Mouse (Mus musculus): ENCODE measurements at regions not wholly inside any gene's neighbourhood (a gene's known extent, or its start where the extent isn't known, plus 50 kb on each side); places are given as distances from the start of the nearest gene placed in this dataset.
A peak's percentile ranks its signal among the peaks of the same experiment; 100 is the strongest.

GRCm38 (mm10) chr3:40443788-40444595 is 87.1 kb upstream of the Intu start:
- no peak for TF ChIP-seq EP300 (optimal IDR thresholded peaks at IDR 0.05)
- TF ChIP-seq CTCF (IDR thresholded peaks at IDR 0.05; ENCODE audit: low read depth): peak; percentile 85
- H3K36me3 ChIP-seq (ENCODE audit: control insufficient read depth, insufficient read depth, low read length): no peaks in the 10 kb centered on the region
- H3K4me2 ChIP-seq (replicated peaks; ENCODE audit: low read depth): peak overlapping the region; percentile 37
- no peak overlapping the region for H3K9ac ChIP-seq (ENCODE audit: low read length)
- H3K27ac ChIP-seq (replicated peaks): no peak overlapping the region
- ATAC-seq (ENCODE audit: low FRiP score, low TSS enrichment) (no peak), DNase-seq (ENCODE audit: low spot score) (peak; percentile 67)
- H3K4me1 ChIP-seq (replicated peaks; ENCODE audit: control insufficient read depth, insufficient read depth): no peaks in the 10 kb centered on the region
- 29% methylated on average over 20 of the region's 20 CpGs for whole genome bisulfite sequencing
- H3K4me3 ChIP-seq (ENCODE audit: low read depth, low read length): no peak overlapping the region
- H3K9me3 ChIP-seq (ENCODE audit: control insufficient read depth, low read length): no peaks in the 10 kb centered on the region
- H3K27me3 ChIP-seq (ENCODE audit: control insufficient read depth, insufficient read depth, low read length): no peaks in the 10 kb centered on the region

- Histone ChIP-seq H3K36me3 (ENCODE audit: control insufficient read depth, insufficient read depth, low read length) (no peaks in the 10 kb centered on the region), H3K9me3 (ENCODE audit: control insufficient read depth, low read length) (no peaks in the 10 kb centered on the region), H3K27ac (replicated peaks) (no peak overlapping the region), H3K4me2 (replicated peaks; ENCODE audit: low read depth) (no peak overlapping the region), H3K9ac (ENCODE audit: low read length) (no peak overlapping the region), H3K4me1 (replicated peaks; ENCODE audit: control insufficient read depth, insufficient read depth) (0 out of 2 replicates have a peak, but pooled peaks cover 2% of the 10 kb centered on the region), H3K4me3 (ENCODE audit: low read depth, low read length) (no peak overlapping the region), H3K27me3 (ENCODE audit: control insufficient read depth, insufficient read depth, low read length) (no peaks in the 10 kb centered on the region)
- ATAC-seq (ENCODE audit: low FRiP score, low TSS enrichment) (no peak), DNase-seq (ENCODE audit: low spot score) (no peak)
- TF ChIP-seq CTCF (IDR thresholded peaks at IDR 0.05; ENCODE audit: low read depth): no peak
- TF ChIP-seq EP300 (optimal IDR thresholded peaks at IDR 0.05): no peak
- 72% methylated on average over 5 of the region's 5 CpGs for WGBS
Measured at GRCm38 (mm10) chr3:40452958-40453357, 78.1 kb upstream of the Intu start.

- Histone ChIP-seq H3K4me1 (replicated peaks; ENCODE audit: control insufficient read depth, insufficient read depth) (0 out of 2 replicates have a peak, but pooled peaks cover 2% of the 10 kb centered on the region), H3K27ac (replicated peaks) (no peak overlapping the region), H3K9me3 (ENCODE audit: control insufficient read depth, low read length) (no peaks in the 10 kb centered on the region), H3K27me3 (ENCODE audit: control insufficient read depth, insufficient read depth, low read length) (no peaks in the 10 kb centered on the region), H3K4me3 (ENCODE audit: low read depth, low read length) (no peak overlapping the region), H3K4me2 (replicated peaks; ENCODE audit: low read depth) (no peak overlapping the region), H3K9ac (ENCODE audit: low read length) (no peak overlapping the region), H3K36me3 (ENCODE audit: control insufficient read depth, insufficient read depth, low read length) (no peaks in the 10 kb centered on the region)
- WGBS: 20% methylated on average over 4 of the region's 4 CpGs
- no peak for DNase-seq (ENCODE audit: low spot score)
- TF ChIP-seq CTCF (IDR thresholded peaks at IDR 0.05; ENCODE audit: low read depth) (no peak), EP300 (optimal IDR thresholded peaks at IDR 0.05) (no peak)
- ATAC-seq (ENCODE audit: low FRiP score, low TSS enrichment): no peak
Measured at GRCm38 (mm10) chr3:40453552-40453951, 77.5 kb upstream of the Intu start.

GRCm38 (mm10) chr3:40456070-40456469 is 75.0 kb upstream of the Intu start:
- H3K9me3 ChIP-seq (ENCODE audit: control insufficient read depth, low read length): no peaks in the 10 kb centered on the region
- TF ChIP-seq EP300 (optimal IDR thresholded peaks at IDR 0.05): no peak
- no peak for TF ChIP-seq CTCF (IDR thresholded peaks at IDR 0.05; ENCODE audit: low read depth)
- no peak overlapping the region for H3K4me2 ChIP-seq (replicated peaks; ENCODE audit: low read depth)
- 0 out of 2 replicates have a peak, but pooled peaks cover 2% of the 10 kb centered on the region for H3K4me1 ChIP-seq (replicated peaks; ENCODE audit: control insufficient read depth, insufficient read depth)
- DNase-seq (ENCODE audit: low spot score) (no peak), ATAC-seq (ENCODE audit: low FRiP score, low TSS enrichment) (no peak)
- H3K27me3 ChIP-seq (ENCODE audit: control insufficient read depth, insufficient read depth, low read length): no peaks in the 10 kb centered on the region
- WGBS: 84% methylated on average over 2 of the region's 2 CpGs
- no peak overlapping the region for H3K4me3 ChIP-seq (ENCODE audit: low read depth, low read length)
- H3K36me3 ChIP-seq (ENCODE audit: control insufficient read depth, insufficient read depth, low read length): no peaks in the 10 kb centered on the region
- H3K27ac ChIP-seq (replicated peaks): no peak overlapping the region
- H3K9ac ChIP-seq (ENCODE audit: low read length): no peak overlapping the region

- TF ChIP-seq EP300 (optimal IDR thresholded peaks at IDR 0.05): no peak
- no peak for TF ChIP-seq CTCF (IDR thresholded peaks at IDR 0.05; ENCODE audit: low read depth)
Measured at GRCm38 (mm10) chr3:40458490-40458889, 72.6 kb upstream of the Intu start.

GRCm38 (mm10) chr3:40463446-40463845 is 67.6 kb upstream of the Intu start:
- Histone ChIP-seq H3K4me3 (ENCODE audit: low read depth, low read length) (no peak overlapping the region), H3K27me3 (ENCODE audit: control insufficient read depth, insufficient read depth, low read length) (no peaks in the 10 kb centered on the region), H3K36me3 (ENCODE audit: control insufficient read depth, insufficient read depth, low read length) (no peaks in the 10 kb centered on the region), H3K9ac (ENCODE audit: low read length) (no peak overlapping the region), H3K4me1 (replicated peaks; ENCODE audit: control insufficient read depth, insufficient read depth) (no peaks in the 10 kb centered on the region), H3K9me3 (ENCODE audit: control insufficient read depth, low read length) (no peaks in the 10 kb centered on the region), H3K27ac (replicated peaks) (no peak overlapping the region), H3K4me2 (replicated peaks; ENCODE audit: low read depth) (no peak overlapping the region)
- ATAC-seq (ENCODE audit: low FRiP score, low TSS enrichment) (no peak), DNase-seq (ENCODE audit: low spot score) (no peak)
- WGBS: 64% methylated on average over 5 of the region's 5 CpGs
- TF ChIP-seq EP300 (optimal IDR thresholded peaks at IDR 0.05): no peak

More at GRCm38 (mm10) chr3:40458490-40458889, 72.6 kb upstream of the Intu start:
- no peak for ATAC-seq (ENCODE audit: low FRiP score, low TSS enrichment)
- DNase-seq (ENCODE audit: low spot score): no peak
- 76% methylated on average over 5 of the region's 5 CpGs for WGBS
- Histone ChIP-seq H3K4me2 (replicated peaks; ENCODE audit: low read depth) (no peak overlapping the region), H3K27ac (replicated peaks) (no peak overlapping the region), H3K4me1 (replicated peaks; ENCODE audit: control insufficient read depth, insufficient read depth) (0 out of 2 replicates have a peak, but pooled peaks cover 2% of the 10 kb centered on the region), H3K9ac (ENCODE audit: low read length) (no peak overlapping the region), H3K27me3 (ENCODE audit: control insufficient read depth, insufficient read depth, low read length) (no peaks in the 10 kb centered on the region), H3K4me3 (ENCODE audit: low read depth, low read length) (no peak overlapping the region), H3K9me3 (ENCODE audit: control insufficient read depth, low read length) (no peaks in the 10 kb centered on the region), H3K36me3 (ENCODE audit: control insufficient read depth, insufficient read depth, low read length) (no peaks in the 10 kb centered on the region)

Measured in stomach, postnatal 0 days (tissue).